Mouse (Mus musculus) heart, adult 11 months (tissue): ENCODE results near the gene Klf16.

Experiments
- DNase-seq: peaks from one replicate; pipeline ENCODE4 v3.0.0; 2022

Klf16 gene

DNA sequence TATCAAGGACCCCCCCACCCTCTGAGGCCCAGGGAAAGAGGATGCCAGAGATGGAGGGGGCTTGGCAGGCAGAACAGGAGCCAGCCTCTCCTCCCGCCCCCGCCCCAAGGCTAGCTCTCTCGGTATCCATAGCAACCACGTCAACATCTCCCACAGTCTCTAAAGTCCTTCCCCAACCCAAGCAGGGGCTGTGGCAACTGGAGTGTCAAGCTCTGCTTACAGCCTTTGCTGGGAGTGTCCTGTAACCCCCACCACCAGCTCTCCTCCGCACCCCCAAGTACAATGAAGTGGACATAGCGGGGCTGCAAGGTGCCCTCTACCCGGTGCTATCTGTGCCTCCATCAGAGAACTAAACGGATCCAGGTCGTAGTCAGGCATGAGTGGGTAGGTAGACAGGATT is 3.2 kb downstream of the Klf16 start:
- DNase-seq: peak; percentile 92

DNA sequence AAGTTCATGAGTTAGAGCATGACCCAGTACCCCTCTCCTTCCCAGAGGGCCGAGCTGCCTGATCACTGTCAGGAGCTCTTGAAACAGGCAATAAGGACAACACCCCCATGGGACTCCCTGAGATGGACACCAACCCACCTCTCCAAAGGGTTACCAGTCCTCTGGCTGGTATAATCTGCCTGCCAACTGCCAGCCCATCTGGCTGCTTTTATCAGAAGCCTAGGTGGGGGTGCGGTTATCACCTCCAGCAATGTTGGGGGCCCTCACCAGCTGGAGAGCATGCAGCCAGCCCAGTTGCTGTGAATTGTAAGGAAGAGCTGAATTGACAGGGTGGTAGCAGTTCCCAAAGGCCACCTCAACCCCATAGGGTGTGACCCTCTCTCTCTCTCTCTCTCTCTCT is 4.6 kb downstream of the Klf16 start:
- DNase-seq: no peak

DNA sequence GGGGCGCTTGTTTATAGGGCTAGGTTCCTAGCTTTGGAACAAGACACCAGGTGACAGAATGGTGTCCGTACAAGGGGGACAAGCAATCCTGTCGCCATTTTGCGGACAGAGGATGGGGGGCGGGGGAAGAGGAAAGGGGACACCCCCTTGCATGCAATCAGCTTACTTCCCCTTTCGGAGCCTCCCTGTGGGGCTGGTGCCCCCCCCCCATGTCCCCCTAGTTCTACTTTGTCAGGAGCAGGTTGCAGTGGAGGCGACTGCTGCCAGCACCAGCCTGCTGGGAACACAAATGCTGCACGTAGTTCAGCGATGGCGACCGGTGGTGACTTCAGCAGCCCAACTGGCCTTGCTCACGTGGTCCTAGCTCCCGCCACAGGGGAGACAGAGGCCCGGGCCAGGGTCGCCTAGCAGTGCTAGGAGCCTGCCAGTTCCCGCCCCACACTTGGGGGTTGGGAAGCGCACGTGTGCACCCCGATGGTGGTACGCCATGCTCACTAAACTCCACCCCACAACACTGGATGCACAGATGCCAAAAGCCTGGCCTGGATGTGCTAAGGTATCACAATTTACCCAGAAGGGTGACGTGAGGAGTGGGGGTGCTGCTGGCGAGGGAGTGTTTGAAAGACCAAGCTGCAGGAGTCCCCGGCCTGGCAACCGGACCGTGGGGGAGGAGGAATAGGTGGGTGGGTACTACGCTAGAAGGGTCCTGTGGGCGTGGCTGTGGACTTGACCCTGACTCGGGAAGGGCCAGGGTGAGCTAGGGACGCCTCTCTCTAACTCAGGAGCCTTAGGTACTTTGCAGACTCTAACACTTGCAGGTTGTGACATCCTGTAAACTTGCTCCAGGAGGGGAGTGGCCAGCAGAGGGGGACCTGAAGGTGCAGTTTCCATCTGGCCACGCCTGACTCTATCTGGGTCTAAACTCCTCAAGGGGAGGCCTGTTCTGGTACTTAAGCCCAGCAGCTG is 6.0 kb downstream of the Klf16 start:
- peak; percentile 93 for DNase-seq

DNA sequence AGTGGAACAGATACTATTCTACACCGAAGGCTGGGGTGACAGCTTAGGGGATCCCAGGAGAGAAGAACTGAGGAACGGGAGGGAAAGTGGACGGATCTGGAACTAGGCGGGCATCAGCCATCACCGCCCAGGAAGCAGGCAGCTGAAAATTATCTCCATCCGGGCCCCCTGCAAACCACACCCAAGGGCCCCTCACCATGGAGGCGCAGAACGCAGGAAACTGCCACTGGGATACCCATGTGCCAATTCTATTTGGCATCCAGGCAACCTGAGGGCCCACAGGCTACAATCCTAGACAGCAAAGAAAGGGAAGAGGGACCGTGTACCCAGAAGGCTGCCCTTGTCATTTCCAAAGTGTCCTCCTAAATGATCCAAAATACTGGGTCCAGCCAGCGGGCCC is 6.7 kb downstream of the Klf16 start:
- DNase-seq: no peak

DNA sequence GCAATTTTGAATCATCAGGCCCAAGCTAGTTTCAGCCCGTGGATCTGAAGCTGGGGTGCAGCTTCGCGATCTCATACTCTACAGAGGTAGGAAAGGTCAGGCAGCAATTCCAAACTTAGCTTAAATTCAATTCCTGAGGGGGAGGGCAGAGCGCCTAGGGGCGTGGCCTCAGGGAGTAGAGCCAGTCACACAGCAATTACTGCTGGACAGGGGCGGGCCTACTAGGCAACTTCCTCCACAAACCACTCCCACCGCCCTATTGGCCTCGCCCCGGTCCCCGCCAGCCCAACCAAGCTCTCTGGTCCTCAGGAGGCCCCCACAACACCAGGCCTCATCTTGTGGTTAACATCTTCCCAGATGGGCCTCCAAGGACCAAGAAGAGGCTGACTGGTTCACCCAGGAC is 7.5 kb downstream of the Klf16 start:
- DNase-seq: peak; percentile 98

DNA sequence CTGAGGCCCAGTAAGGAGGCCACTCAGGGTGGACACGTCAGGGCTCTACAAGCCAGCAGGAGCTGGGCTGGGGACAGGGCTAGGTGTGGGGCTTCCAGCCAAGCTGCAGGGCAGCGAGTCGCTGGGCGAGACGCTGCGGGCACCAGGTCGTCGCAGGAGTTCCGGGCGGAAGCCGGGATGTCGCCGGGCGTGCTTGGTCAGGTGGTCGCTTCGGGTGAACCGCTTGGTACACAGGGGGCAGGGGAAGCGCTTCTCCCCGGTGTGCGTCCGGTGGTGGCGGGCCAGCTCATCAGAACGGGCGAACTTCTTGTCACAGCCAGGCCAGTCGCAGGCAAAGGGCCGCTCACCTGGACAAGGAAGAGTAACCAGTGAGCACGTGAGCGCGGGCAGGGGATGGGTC is 8.2 kb downstream of the Klf16 start:
- no peak for DNase-seq

DNA sequence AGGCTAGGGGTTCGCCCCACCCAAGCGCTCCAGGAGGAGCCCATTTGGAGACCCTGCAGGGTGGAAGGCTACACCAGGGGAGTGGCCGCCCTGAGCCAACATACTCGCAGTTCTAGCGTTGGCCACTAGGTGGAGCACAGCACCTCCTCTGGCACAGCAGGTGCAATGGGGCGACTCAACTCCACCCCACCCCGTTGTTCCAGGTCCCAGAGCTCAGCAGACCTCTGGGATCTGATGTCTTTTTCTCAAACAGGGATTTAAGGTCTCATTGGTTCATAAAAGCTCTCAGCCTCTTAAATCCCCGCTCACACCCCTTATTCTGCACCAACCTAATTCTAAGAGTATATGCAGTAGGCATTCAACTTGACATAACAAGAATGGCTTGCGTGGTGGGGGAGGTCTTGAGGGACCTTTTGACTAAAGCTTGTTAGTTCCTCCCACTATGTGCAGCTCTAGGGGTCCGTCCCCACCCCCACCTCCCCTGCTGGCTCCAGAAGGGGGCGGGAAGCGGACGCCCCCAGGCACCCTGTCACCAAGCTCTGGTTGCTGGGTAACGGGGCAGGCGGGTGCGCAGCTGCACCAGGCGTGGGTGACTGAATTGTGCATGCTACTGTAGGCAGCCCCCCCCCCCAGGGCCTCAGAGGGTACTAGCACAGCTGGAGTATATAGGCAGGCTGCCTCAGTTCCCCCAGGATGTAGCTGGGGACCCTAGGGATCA is 10.6 kb downstream of the Klf16 start:
- peak; percentile 97 for DNase-seq

DNA sequence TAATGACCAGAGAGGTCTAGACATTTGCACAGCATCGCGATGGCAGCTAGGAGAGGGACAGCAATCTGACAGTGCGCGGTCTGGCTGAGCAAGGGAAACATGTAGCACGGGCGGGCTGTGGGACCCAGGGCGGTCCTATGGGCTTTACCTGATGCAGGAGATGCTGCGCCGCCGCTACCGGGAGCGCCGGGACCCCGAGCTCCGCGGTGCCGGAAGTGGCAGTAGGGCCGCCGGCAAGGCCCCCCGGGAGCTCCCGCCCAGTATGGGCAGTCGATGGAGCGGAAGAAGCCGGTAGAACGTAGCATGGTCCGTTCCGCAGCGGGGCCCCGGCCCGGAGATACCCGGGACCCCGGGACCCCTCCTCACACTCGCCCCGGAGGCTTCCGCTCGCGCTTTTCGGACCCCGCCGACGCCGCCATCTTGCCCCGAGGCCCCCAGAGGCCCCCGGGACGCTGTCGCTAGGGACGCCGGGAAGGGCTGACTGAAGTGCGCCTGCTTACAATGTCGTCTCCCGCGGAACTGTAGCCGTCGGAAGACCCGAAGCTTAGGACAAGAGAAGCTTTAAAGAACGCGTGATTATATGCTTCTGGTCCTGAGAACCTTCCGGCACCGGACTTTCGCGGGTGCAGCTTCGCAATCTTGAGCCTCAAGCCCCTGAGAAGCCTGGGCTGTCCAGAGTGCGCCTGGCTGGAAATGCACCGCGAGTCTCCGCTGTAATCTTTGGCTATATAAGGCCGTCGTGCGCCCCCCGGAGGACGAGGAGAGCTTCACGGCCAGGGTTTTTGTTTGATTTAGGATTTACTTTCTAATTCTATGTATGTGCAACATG is 15.8 kb downstream of the Klf16 start, which contains the start of gene Rexo1:
Rexo1 (minus strand) TSS at position 445 of the 829 bp plus-strand sequence.
- DNase-seq: peak; percentile 99

DNA sequence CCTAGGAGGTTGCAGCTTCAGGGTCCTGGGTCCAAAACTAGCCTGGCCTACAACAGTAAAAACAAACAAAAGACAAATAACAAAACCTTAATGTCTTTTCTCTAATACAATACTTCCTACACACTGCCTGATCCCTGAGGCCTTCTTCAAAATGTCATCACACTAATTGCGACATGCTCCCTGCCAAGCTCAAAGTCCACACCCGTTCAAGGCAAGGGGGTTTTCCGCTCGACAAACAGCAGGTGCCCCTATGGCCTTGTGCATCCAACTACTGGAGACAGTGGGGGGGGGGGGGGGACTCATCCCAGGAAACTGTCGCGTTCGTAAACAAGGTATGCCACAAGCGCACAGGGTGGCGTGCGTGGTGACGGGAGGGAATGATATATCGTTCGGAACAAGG is 16.5 kb downstream of the Klf16 start:
- DNase-seq: no peak

DNA sequence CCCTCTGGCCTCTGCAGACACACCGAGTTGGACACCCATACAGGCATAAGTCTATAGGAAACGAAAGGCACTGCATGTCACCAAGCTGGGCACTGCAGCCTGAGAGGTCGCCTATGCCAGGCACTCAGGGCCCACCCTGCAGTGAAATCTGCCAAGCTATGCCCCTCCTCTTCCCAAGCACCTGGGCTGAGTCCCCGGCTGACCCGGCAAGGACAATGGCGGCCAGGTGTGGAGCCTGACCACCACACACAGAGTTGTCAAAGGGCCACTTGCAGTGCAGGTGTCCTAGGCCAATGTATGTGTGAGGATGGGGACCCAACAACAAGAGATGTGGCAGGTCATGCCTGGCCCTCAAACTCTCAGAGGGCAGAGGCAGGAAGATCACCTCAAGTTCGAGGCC is 17.7 kb downstream of the Klf16 start:
- DNase-seq: no peak

DNA sequence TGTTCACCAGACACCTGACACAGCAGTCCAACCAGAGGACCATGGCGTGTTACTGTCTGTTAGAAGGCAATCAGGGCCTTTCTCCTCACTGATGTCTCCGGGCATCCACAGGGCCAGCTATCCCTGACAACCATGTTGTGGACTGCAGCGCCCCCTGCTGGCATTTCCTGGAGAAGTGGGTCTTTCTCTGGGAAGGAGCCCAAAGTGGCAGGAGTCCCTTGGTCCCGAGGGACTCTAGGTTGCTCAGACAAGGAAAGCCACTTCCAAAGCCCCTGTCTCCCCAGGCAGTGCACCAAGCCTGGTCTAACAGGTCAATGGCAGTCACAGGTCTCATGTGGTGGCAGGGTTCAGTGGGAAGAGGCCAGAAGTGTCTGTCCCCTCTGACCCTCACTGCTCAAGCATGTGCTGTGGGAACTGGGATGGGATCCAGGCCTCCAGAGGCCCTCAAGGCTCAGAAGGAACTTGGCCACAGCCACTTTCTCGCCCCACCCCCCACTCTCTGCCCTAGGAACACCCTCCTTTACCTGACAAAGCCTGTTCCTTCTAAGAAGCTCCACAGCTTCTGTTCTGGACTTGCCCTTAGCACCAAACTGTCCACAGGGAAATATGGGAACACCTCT is 19.7 kb downstream of the Klf16 start:
- peak; percentile 96 for DNase-seq

DNA sequence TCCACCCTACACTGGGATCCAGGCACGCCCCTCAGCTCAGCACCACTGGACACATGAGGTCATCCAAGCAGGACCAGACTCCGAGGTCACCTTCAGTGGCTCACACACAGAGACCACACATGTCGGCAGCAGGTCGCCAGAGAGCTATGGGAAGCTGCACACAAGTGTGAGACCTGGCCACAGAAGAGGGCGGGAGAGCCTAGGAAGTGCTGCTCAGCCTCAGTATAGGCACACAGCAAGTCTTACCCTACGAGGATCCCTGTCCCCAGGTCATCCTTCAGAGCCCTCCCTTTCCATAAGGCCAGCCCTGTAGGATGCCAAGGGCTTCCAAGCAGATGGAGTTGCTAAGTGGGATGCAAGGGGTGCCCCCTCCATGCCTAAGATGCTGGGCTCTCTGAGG is 23.1 kb downstream of the Klf16 start:
- no peak for DNase-seq

DNA sequence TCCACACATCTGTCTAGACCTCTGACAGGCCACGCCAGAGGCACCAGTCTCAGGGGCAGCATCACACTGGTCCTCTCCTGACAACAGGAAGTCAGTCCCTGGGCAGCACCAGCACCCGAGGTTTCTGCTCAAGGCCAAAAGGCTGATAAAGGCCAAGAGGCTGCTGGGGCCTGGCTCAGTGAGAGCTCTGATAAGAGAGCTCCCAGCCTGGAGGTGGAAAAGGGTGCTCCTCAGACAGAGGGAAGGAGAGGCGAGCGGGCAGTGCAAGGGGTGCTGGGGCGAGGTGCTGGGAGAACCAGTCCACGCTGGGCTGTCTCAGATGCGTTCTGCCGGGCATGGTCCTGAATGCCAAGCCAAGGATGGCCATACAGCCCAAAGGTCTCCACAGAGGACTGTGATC is 23.5 kb downstream of the Klf16 start:
- DNase-seq: no peak

DNA sequence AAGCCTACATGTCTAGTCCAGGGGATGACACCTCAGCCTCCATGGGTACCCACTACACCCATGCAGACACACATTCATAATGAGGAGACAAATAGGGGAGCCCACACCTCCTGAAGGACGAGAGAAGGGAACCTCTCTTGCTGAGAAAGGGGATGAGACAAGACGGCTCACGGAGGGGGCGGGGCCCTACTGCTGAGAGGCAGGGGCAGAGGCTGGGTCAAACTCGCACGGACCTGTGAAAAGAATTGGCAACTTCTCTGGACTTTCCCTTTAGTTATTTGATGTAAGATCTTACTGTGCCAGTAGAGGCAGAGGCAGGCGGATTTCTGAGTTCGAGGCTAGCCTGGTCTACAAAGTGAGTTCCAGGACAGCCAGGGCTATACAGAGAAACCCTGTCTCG is 24.8 kb downstream of the Klf16 start:
- DNase-seq: no peak

DNA sequence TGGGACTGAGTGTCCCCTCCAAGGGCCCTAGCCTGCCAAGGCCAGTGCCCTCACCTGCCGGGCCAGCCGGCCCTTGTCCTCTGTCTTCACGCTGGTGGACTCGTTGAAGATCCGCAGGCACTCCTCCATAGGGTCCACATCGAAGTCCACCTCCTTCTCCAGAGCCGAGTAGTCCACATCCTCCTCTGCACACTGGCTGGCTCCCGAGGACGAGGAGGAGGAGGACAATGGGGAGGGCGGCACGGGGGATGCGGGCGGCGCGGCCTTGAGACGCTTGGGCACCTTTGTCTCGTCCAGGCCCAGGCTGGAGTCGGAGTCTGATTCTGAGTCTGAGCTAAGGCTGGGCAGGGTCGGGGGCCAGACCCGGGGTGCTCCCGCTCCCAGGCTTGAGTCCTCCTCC is 27.8 kb downstream of the Klf16 start:
- DNase-seq: no peak

DNA sequence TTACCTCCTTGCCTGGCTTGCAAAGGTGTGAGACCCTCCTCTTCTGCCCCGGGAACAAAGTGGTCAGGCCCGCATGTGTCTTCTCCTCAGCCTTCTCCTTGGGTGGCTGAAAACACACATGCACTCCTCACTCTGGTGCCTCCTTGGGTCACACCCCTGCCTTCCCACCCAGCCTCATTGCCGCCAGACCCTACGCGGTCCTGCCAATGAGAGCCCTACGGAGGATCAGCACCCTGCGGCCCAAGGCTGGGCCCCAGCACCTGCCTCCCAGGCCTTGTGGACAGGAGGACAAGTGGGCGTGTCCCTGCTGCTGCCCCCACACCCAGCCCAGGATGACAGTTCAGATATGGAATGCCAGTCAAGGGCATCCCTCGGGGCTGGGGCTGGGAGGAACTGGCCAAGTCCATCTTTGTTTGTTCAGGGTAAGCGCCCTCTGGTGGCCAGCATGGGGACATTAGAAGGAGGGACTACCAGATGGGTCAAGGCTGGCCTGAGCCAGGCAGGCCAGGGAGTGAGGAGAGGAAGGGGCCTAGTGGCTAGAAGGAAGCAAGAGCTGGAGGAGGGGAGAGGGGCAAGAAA is 28.6 kb downstream of the Klf16 start:
- peak; percentile 95 for DNase-seq

DNA sequence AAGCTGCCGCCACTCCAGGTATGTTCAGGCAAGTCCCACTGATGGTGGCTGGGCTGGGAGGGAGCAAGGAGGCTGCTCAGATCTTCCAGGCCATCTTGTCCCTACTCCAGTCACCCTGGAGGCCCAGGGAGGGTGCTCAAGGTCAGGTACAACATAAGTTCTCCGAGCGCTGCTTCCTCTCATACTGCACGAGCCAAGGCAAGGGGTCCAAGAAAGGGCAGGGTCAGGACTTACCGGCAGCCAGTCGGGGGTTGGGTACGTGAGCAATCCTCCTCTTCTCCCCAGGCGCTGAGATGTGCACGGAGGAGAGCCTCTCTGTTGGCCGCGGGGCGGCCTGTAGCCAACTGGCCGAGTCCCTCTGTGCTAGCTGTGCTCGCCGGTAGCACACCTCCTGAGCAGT is 29.6 kb downstream of the Klf16 start:
- no peak for DNase-seq

DNA sequence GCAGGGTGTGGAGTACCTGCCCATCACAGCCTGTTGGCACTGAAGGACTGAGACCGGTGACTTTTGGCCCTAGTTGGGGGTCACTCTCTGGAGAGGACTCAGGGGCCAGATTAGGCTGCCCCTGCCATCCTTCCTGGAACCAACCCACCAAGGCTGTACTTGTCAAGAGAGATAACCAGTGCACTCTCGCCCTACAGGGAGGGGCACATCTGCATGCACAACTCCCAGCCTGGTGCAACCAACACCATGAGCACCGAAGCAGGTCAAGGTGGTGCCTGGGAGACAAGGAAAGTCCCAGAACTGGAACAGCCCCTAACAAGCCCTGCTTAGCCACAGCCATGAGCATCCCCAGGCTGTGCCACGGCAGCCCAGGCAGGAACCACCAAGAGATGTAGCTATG is 30.2 kb downstream of the Klf16 start:
- DNase-seq: no peak

DNA sequence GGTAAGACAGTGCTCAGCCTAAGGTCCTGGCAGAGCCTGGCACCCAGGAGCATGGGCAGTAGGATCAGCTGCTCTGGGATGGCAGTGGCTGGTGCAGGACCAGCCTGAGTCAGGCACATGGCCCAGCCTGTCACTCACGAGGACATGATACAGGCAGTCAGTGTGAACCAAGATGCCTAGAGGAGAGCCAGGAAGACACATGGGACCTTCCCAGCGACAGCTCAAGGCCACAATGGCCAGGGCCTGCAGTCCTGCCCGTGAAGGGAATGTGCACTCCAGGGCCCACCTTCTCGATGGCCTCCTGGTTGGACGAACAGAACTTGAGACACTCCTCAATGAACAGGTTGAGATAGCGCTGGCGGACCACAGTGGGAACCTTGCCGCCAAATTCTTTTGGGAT is 31.5 kb downstream of the Klf16 start:
- no peak for DNase-seq

DNA sequence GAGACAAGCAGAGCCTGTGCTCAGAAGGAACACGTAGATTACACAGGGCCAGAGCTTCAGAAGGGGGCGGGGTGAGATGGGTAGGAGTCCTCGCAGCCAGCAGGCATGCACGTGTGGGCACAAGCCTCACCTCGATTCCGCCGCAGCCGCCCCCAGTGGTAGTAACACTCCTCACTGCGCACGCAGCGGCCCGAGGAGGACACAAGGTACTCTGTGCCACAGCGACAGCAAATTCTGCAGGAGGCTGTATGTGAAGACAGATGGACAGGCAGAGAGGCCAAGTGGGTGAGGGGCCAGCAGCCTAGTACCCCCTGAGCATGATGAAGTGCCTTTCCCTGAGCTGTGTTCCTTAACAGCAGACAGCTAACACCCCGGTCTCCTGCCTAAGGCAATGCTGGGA is 33.2 kb downstream of the Klf16 start:
- DNase-seq: no peak

DNA sequence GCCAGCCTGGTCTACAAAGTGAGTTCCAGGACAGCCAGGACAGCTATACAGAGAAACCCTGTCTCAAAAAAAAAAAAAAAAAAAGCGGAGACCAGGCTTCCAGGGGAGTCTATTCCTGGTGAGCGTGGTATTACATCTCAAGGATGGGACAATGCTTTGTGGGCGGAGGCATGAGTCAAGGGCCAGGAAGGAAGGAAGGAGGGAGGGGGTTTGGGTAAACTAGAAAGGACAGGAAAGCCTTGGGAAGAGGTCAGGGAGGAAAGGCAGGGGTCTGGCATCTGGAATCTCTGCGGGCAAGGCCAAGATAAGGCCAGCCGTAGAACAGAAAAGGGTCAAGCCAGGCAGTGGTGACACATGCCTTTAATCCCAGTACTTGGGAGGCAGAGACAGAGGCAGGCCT is 37.6 kb downstream of the Klf16 start:
- no peak for DNase-seq

DNA sequence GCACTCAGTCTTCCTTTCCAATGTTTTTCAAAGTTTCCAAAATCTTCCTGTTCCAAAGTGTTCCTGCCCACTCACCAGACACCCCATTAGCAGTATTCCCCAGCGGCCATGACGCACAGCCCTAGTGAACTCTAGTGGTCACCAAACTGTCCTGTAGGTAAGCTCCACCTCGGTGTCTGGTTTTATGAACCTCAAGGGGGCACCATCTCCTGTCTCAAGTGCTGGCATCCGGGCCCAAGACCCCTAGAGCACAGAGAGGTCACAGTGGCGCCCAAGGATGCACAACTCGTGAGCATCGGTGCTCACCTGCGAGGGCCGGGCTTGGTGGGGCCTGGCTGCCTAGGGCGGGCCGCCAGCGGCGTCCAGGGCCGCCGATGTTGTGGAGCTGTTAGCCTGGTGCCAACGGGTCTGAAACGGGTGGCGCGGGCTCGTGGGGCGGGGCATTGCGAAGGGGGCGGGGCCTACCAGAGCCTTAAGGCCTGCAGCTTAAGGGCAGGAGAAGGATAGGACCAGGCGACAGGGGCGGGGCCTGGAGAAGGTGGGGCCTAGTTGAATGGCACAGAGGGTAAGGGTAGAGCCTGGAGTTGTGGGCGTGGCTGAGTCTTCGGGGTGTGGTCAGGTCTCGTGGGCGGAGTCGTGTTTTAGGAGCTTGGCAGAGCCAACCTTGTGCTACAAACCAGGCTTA is 38.3 kb downstream of the Klf16 start, which contains the start of gene Atp8b3:
Atp8b3 (minus strand) TSS at position 415 of the 685 bp plus-strand sequence.
- DNase-seq: peak; percentile 97
